Mouse (Mus musculus) testis, adult 2 months (tissue): Measurements from ENCODE around the gene Plin1.

Source experiments
- CTCF ChIP-seq: fragments of 200-500 bp; IDR thresholded peaks from 2 replicates; pipeline ENCODE4 v1.5.1; 2012; ENCODE audit warnings: low read depth, mild to moderate bottlenecking, inconsistent platforms, low read length, moderate library complexity; ENCODE audit not compliant: control insufficient read depth, insufficient read depth, insufficient replicate concordance
- POLR2A ChIP-seq: fragments of 200-500 bp; IDR thresholded peaks from 2 replicates; pipeline ENCODE4 v1.6.1; 2012; ENCODE audit warnings: low read depth, mild to moderate bottlenecking, inconsistent platforms, low read length, moderate library complexity; ENCODE audit not compliant: control insufficient read depth

- TF ChIP-seq POLR2A (peak; percentile 85), CTCF (no peak)
Measured at GRCm38 (mm10) chr7:79742659-79743536, 10.2 kb upstream of the Plin1 start, which contains the start of the genes Pex11a and Wdr93.
